Mouse (Mus musculus) testis, postnatal 10 days (tissue): ENCODE results near the gene Olfr1087.
"Not testable (repeated sequence)": the region's sequence is repeated elsewhere in the genome, so short reads cannot be mapped to it uniquely, and the experiment has no call there.

Experiments used
- DNase-seq: peaks from one replicate; pipeline ENCODE4 v3.0.0; 2021; ENCODE audit warnings: low spot score

Olfr1087 gene

GRCm38 (mm10) chr2:86698295-86698694 lies at the start of gene Olfr1087:
Olfr1087 (minus strand) TSS chr2:86698395.
- DNase-seq = no peak

DNA sequence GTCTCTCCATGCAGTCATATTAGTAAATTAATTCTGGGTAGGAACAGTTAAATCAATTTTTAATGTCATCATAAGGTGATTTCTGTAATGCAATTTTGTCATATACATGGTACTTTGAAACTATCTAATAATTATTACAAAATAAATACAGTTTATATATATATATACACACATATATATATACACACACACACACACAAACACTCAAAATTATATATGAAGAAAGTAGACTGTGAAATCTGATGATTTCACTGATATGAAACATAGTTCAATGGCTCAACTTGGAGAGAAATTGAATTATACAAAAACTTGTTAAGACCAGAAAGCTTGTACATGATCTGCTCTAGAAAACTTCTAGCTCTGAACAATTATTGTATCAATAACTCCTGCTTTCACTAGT lies 35.4 kb upstream of the Olfr1087 start, which contains the start of gene Olfr1089:
TSS of gene Olfr1089 (minus strand) at position 101 of the 400 bp plus-strand sequence.
- DNase-seq = no peak

DNA sequence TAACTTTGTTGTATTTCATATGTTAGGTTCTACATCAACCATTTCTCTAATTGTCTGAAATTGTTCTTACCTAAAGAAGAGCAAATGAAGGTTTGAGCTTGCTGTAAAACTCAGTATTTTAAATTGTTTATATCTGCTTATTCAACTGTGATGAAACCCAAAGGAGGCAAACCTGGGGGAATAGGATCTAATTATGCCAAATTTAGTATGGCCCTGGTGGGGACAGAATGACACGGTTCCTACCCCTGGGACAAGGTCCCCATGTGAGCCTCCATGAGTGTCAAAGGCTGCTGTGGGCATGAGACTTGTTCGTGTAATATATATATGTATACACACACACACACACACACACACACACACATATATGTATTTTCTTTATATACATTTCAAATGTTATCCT lies 18.2 kb downstream of the Olfr1087 start, which contains the start of gene Olfr1086:
TSS of gene Olfr1086 (minus strand) at position 101 of the 400 bp plus-strand sequence.
- DNase-seq = no peak

GRCm38 (mm10) chr2:86661919-86662318 lies 36.3 kb downstream of the Olfr1087 start, which contains the start of gene Olfr1085:
Olfr1085 (minus strand) TSS chr2:86662019.
- DNase-seq = no peak

- DNase-seq = not testable (repeated sequence)
Measured at GRCm38 (mm10) chr2:86639625-86640024, 58.6 kb downstream of the Olfr1087 start, which contains the start of gene Olfr1084. Olfr1084 (minus strand) TSS chr2:86639725.
